In the genomic region with DNA sequence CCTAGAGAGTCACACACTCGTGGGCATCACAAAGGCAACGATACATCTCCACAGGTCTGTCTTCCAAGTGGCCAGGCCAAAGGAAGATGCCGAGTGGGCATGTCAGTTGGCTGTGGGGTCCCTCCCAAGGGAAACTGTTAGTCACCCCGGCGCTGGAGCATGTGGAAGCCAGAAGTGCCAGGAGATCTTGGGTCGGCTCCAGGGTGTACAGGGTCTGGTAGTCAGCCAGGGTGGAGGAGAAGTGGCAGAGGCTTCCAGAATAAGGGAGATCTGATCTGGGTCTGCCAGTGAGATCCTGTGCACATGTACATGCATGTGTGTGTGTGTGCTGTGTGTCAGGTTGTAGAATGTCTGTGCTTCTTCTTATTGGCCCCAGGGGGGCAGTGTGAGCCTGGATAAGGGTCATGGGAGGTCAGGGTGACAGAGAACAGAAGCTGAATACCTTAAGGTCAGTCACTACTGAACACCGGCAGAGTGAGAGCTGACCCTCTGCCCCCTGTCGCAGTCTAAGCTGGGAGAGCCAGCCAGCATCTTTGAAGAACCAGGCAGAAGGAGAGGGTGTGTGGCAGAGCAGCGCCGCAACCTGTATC, we compare ENCODE assay signal across 9 mouse cellular contexts. TPM values are rescaled to one million over a fixed set of nuclear protein-coding genes. Genes with fewer than 3 reads are reported as not detected.
DNase-seq lines count a peak whose midpoint lies in the region; ATAC-seq lines count a peak whose summit lies in the region.
"Had no signal": no experiment of that assay in that cellular context is flagged by ENCODE, and none has a peak within 500 bp of the region (broad histone marks: within the 10 kb centered on the region; RNA-seq: fewer than 3 reads in every experiment).

No protein-coding gene starts in this region.

- no peak for ATAC-seq in erythroblast, adult 5-6 weeks (replicated peaks; ENCODE audit: low FRiP score, poor library complexity, severe bottlenecking)

- no peak overlapping the region for H3K4me3 ChIP-seq in limb, embryonic 10.5 days
- H3K4me3 ChIP-seq: embryonic facial prominence, embryonic 15.5 days had no signal

- peaks cover 18% of the 10 kb centered on the region; the same call in 1 of the 2 replicates for H3K27me3 ChIP-seq in limb, embryonic 10.5 days (ENCODE audit: low read depth, poor library complexity, severe bottlenecking)

- H3K9me3 ChIP-seq in limb, embryonic 10.5 days (replicated peaks) = no peaks in the 10 kb centered on the region
- H3K9me3 ChIP-seq: embryonic facial prominence, embryonic 15.5 days had no signal

- WGBS in limb, embryonic 10.5 days = 67% methylated on average over 10 of the region's 10 CpGs

- H3K36me3 ChIP-seq in limb, embryonic 10.5 days = peaks cover 3% of the 10 kb centered on the region; the same call in 1 of the 2 replicates
- H3K36me3 ChIP-seq: embryonic facial prominence, embryonic 15.5 days had no signal

- peaks cover 79% of the 10 kb centered on the region for H3K4me1 ChIP-seq in limb, embryonic 10.5 days

- H3K27ac ChIP-seq in limb, embryonic 10.5 days = peak overlapping the region; percentile 92
- H3K27ac ChIP-seq: embryonic facial prominence, embryonic 15.5 days had no signal

- DNase-seq in gastrocnemius, postnatal 25 days = peak; percentile 46
- DNase-seq in gastrocnemius, adult 8-10 months (ENCODE audit: low spot score in 2 of 2) = no peak
- DNase-seq in urinary bladder, postnatal 14 days (ENCODE audit: low spot score) = peak; percentile 25
- no peak for DNase-seq in urinary bladder, postnatal 4 days (ENCODE audit: low spot score in 2 of 2)
- DNase-seq in limb, embryonic 10.5 days (ENCODE audit: low spot score) = no peak
- no peak for DNase-seq in layer of hippocampus, postnatal 14 days (ENCODE audit: low spot score in 2 of 2)
- DNase-seq in layer of hippocampus, postnatal 36 days = no peak

RNA-seq across cellular contexts. Expression of gene Adamtsl2, which starts 1.4 kb away (rescaled TPM):
- total RNA-seq in gastrocnemius, postnatal 25 days (2021) = 1 to 10 TPM; 8.2 to 8.7 TPM
- total RNA-seq in gastrocnemius, adult 8-10 months (2022) = 1 to 10 TPM in 3 of 4 experiments, under 1 TPM in 1; 0.99 to 2.2 (median 1.5) TPM
- 3.5 and 9.1 TPM in 2 replicates for polyA plus RNA-seq in limb, embryonic 10.5 days (2016; fragmentation: Nextera tagmentation; extraction: Ambion mirVana)
- total RNA-seq in layer of hippocampus, postnatal 14 days (2021) = 10 to 100 TPM; 12.7 to 14.7 TPM
- 10 to 100 TPM; 10.5 to 12.3 TPM for total RNA-seq in layer of hippocampus, postnatal 36 days (2021)
- total RNA-seq in erythroblast, adult 5-6 weeks (2015; ENCODE audit: low replicate concordance) = not detected in 2 replicates
- total RNA-seq in erythroblast, adult 5-6 weeks (2017; ENCODE audit: low replicate concordance) = not detected in 2 replicates

RNA-seq across cellular contexts. Expression of gene Mymk, which starts 5.8 kb away (rescaled TPM):
- 10 to 100 TPM in 1 of 2 experiments, 1 to 10 TPM in 1; 4.8 to 14.4 TPM for total RNA-seq in gastrocnemius, postnatal 25 days (2021)
- total RNA-seq in gastrocnemius, adult 8-10 months (2022) = under 1 TPM in 1 of 4 experiments, not detected in 3; 0.48 TPM
- 0.16 and 1.5 TPM in 2 replicates for polyA plus RNA-seq in limb, embryonic 10.5 days (2016; fragmentation: Nextera tagmentation; extraction: Ambion mirVana)
- 1 to 10 TPM; 1.1 to 1.4 TPM for total RNA-seq in layer of hippocampus, postnatal 14 days (2021)
- under 1 TPM; 0.46 to 0.77 TPM for total RNA-seq in layer of hippocampus, postnatal 36 days (2021)
- not detected in 2 replicates for total RNA-seq in erythroblast, adult 5-6 weeks (2015; ENCODE audit: low replicate concordance)
- not detected in 2 replicates for total RNA-seq in erythroblast, adult 5-6 weeks (2017; ENCODE audit: low replicate concordance)

RNA-seq across cellular contexts. Expression of gene Slc2a6, which starts 50.0 kb away (rescaled TPM):
- under 1 TPM; 0.10 to 0.16 TPM for total RNA-seq in gastrocnemius, postnatal 25 days (2021)
- under 1 TPM in 1 of 4 experiments, not detected in 3; 0.15 TPM for total RNA-seq in gastrocnemius, adult 8-10 months (2022)
- 0.49 and 0.91 TPM in 2 replicates for polyA plus RNA-seq in limb, embryonic 10.5 days (2016; fragmentation: Nextera tagmentation; extraction: Ambion mirVana)
- 10 to 100 TPM; 46.3 to 46.7 TPM for total RNA-seq in layer of hippocampus, postnatal 14 days (2021)
- 10 to 100 TPM; 40.1 to 44.9 TPM for total RNA-seq in layer of hippocampus, postnatal 36 days (2021)
- total RNA-seq in erythroblast, adult 5-6 weeks (2015; ENCODE audit: low replicate concordance) = 1.2 and 2.5 TPM in 2 replicates
- 0.56 and 1.9 TPM in 2 replicates for total RNA-seq in erythroblast, adult 5-6 weeks (2017; ENCODE audit: low replicate concordance)

Comparison
In these comparisons a context has a peak if more than half of its experiments do, and no peak if none do; other contexts are left out.
1. DNase-seq: peak in gastrocnemius, postnatal 25 days (single experiment) and urinary bladder, postnatal 14 days (single experiment); none in gastrocnemius, adult 8-10 months (0 of 2), urinary bladder, postnatal 4 days (0 of 2), limb, embryonic 10.5 days (single experiment), layer of hippocampus, postnatal 14 days (0 of 2) and layer of hippocampus, postnatal 36 days (0 of 2).
2. RNA of gene Slc2a6, which starts 50.0 kb away (total RNA-seq): 46.3 to 46.7 TPM in layer of hippocampus, postnatal 14 days and 40.1 to 44.9 TPM in layer of hippocampus, postnatal 36 days; 0.56 to 2.5 TPM in erythroblast, adult 5-6 weeks, 0.10 to 0.16 TPM in gastrocnemius, postnatal 25 days and 0.15 TPM in gastrocnemius, adult 8-10 months; every median in the first group is over 10 times any median in the second.